Mouse (Mus musculus) activated CD4-positive, CD25-positive, alpha-beta regulatory T cell, adult 4 months (primary cell): ENCODE measurements at regions not wholly inside any gene's neighbourhood (a gene's known extent, or its start where the extent isn't known, plus 50 kb on each side); places are given as distances from the start of the nearest gene placed in this dataset.

Experiments
- ATAC-seq: one replicate; pipeline ENCODE4 v1.8.0; 2017

DNA sequence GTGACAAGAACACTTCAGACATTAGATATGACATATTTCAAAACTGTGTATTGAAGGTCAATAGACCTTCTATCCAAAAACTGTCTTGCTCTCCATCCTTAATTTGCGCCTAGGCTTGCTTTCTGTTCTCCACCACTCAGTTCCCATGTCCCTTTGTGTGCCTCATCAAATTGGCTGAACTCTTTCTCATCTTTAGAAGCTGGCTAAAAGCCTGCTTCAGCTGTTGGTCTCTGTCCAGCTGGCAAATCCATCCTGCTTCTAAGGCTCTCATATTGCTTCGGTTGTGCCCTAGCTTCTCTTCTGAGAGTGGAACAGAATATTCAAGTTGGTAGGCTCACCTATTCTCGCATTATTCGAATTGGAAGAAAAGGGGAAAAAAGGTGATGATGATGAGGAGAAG lies 322.6 kb upstream of the Klf12 start:
- ATAC-seq = no peak

DNA sequence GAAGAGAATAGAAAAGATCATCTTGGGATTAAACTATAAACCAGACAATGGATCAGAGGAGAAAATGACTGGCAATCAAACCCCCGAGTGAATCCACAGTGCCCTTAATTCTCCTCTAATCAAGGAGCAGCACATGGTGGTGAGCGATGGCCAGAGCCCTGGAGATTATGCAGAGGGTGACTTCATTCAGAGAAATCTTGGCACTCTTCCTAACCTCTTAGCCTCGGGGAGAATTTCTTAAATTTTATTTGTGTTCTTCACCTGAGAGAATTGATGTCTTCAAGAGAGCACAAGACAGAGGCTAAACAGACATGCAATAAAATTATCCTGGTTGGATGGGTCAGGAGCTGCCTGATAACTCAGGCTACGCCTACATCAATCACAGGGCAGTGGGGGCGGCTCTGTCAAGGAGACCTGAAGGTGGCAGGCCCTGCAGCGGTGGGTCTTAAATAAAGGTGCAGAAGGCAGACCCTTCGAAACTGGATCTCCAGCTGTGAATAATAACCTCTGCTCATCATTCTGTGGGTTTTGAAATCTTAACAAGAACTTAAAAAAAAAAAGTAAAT lies 316.5 kb upstream of the Klf12 start:
- no peak for ATAC-seq

DNA sequence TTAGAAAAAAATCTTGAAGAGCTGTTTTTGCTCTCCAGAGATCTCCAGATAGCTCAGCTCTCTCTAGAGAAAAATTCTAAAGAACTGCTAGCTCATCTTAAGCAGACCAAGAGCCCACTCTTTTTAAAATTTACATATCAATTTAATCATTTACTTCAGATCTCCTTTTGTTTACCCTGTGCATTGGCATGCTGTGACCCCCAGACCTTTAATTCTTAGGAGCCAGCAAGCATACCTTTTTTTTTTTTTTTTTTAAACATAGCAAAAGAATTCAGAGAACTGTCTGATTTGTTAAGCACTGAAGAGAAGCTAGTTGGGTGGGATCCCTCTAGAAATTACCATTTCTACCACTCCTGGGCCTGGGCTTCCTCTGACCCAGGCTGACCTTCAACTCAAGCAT lies 285.5 kb upstream of the Klf12 start:
- no peak for ATAC-seq

DNA sequence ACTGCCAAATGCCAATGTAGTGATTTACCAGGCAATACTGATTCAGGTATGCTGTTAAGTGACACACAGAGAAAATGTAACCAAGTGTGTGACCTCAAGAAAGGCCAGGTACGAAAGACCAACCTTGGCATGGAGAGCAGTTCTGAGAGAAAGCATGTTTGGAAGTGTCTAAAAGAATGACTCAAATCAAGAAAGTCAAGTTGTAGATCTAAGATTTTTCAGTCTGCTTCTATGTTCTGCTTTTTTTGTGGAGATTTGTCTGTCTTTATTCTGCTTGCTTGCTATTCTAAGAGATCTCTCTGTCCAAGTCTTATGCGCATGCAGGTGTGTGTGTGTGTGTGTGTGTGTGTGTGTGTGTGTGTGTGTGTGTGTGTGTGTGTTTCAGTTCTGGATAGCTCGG lies 277.4 kb upstream of the Klf12 start:
- no peak for ATAC-seq

DNA sequence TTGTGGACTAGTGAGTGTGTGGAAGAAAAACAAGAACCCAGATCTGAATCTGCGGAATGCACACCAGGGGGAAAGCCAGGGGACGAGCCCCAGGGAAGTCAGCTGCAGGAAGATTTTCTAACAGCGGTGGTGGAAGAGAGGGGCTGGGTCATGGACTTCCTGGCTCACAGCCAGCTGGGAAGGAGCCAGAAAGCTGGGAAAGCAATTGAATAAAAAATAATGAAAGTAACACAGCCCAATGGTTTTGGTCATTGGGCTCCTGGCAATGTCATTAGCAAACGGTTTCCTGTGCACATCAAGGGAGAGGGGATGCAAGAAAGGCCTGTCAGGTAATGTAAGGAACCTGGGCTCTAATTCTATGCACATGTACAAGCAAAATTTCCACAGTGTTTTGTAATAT lies 273.9 kb upstream of the Klf12 start:
- ATAC-seq = no peak

DNA sequence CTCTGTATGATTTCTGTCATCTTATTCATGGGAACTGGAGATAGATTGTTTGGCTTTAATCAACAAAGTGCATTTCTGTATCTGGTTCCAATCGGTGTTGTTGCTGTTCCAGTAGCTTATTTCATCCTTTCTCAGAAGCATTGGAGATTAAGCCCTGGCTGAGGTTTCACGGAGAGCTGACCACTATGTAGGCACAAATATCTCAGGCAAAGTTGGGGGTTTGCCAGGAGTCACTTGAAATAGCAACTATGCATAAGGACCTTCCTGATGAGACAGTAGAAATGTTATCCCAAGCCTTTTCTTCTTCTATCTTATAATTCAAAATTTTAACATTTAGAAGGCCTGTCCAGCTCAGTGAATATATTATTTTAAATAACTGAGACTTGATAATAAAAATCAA lies 268.0 kb upstream of the Klf12 start:
- no peak for ATAC-seq

DNA sequence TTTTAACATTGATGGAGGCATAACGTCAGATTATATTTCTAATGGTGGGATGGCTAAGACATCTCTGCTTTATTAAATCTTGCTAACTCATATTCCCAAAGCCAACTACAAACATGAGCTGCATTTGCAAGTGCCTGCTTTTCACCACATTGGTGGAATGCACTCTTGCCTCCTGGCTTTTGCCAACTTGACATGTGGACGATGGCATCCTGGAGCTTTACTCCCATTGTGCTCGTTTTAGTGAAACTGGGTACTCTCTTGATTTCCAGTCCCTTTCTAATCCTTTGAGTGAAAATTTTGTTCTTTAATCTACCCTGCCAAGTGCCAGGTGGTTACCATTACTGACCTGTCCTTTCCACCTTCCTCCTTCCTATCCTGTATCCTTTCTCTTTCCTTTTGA lies 265.8 kb upstream of the Klf12 start:
- no peak for ATAC-seq

DNA sequence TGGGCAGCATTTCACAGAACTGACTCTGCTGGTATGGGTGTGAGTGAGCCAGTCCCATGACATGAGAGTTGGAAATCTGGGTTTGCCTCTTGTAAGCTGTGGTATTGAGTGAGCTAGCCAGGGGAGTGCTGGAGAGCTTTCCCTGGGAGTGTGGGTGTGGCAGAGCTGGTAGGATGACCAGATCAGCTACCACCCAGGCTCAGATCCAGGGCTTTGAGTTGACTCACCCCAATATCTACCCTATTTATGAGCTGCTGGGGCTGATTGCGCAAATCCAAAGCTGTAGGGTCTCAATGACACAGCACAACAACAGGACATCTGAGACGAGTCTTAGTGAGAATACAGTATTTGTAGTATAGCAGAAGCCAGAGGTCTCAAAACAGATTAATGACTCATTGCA lies 245.7 kb upstream of the Klf12 start:
- ATAC-seq = no peak

DNA sequence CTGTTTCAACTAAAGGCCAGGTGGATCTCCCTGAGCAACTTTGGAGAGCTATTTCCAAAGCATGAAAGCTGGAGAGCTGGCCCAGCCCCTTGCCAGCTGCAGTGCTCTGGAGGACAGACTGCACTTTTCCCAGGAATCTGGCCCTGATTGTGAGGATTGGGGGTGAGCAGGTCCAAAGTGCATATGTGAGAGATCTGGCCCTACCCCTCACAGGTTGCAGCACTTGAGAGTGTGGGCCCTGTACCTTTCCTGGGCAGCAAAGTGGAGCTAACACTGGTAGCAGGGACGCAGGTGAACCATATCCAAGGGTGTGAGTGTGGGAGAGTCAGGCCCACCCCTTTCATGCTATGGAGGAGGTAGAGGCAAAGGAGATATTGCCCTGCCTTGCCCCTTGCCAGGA lies 245.3 kb upstream of the Klf12 start:
- ATAC-seq = no peak

DNA sequence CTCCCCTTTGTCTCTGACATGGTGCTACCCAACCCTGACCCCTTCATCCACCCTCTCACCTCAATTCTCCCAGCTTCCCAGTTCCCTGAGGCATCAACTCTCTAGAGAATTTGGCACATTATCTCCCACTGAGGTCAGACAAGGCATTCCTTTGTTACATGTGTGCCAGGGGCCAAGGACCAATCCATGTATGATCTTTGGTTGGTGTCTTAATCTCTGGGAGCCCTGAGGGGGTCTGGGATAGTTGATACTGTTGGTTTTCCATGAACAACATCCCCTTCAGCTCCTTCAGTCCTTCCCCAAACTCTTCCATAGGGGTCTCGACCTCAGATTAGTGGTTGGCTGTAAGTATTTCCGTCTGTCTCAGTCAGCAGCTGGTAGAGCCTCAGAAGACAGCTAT lies 224.9 kb upstream of the Klf12 start:
- ATAC-seq = no peak

DNA sequence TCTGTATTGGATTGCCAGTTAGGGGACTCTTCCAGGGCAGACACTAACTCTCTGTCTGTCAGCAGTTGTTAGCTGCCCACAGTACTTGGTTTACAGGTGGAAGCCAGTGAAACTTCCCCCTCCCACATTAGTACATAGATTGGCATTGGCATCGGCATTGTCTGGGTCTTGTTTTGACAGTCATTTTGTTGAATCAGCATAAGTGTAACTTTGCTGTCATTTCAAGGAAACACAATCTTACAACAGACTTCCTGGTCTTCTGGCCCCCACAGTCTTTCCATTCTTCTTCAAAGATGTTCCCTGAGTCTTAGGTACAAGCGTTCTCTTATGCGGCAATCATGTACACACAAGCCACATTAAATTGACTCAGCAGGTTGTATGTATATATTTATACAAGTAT lies 223.6 kb upstream of the Klf12 start:
- ATAC-seq = no peak

DNA sequence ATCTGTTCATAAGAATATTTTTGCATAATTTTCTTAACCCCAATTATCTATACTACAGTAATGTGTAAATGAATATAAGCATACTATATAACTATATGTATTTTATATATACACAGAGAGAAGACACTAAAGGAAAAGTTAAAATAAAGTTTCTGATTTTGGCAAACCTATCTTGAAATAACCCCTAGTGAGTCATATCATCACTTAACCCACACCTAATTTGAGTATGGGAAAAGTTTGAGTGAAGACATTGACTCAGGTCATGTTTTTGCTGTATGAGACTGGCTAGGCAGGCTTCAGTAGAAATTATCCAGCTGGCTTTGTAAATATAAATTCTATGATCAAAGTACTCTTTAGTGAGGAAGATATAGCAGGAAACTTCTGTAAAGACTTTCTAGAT lies 223.1 kb upstream of the Klf12 start:
- no peak for ATAC-seq

DNA sequence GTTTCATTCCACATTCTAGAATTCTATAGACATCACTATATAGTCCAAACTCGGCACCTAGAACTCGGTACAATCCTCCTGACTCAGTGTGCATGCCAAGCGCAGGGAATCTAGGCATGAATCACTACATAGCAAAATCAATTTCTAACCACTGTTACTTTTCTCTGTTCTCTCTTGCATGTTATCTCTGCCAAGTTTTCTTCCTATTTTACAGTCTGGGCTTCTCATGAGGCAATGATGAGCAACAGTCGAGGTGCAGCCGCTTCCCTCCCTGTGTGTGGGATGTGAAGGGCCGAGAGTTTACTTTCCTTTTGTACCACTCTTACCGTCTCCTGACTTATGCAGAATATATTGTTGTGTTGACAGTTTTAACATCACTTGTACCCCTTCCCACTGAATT lies 204.4 kb upstream of the Klf12 start:
- ATAC-seq = no peak

DNA sequence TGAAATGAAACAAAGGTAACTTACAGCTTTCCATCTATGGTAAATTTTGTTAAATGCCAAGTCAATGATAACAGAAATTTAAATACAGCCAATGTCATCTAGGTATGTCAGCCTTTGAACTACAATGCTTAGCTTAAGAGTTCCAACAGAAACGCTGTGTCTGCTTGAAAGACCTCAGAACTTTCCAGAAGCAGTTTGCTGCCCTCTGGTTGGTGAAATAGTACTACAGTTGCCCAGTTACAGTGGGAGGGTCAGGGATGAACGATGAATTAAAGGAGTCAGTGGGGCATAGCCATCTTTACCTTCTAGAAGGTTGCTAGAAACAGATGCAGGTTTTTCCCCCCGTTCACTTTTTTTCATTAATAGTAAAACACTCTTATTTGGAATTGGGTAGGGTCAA lies 201.0 kb upstream of the Klf12 start:
- peak; percentile 49 for ATAC-seq

DNA sequence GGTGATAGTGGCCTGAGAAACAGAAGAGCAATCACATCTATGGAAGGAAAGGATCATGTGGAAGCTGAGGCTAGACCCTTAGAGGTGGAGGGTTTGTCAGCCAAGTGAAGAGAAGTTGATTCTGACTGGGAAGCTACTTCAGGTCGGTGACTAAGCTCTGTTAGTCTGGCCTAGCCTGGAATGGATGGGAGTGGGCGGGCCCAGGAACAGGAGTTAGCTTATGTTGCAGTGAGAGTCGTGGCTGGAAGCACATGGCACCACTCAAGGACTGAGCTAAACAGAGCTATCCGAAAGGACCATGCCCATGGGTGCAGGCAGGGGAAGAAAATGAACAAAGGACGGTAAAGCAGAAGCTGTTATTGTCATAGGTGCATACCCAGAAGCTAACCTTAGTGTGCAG lies 199.6 kb upstream of the Klf12 start:
- ATAC-seq = no peak

DNA sequence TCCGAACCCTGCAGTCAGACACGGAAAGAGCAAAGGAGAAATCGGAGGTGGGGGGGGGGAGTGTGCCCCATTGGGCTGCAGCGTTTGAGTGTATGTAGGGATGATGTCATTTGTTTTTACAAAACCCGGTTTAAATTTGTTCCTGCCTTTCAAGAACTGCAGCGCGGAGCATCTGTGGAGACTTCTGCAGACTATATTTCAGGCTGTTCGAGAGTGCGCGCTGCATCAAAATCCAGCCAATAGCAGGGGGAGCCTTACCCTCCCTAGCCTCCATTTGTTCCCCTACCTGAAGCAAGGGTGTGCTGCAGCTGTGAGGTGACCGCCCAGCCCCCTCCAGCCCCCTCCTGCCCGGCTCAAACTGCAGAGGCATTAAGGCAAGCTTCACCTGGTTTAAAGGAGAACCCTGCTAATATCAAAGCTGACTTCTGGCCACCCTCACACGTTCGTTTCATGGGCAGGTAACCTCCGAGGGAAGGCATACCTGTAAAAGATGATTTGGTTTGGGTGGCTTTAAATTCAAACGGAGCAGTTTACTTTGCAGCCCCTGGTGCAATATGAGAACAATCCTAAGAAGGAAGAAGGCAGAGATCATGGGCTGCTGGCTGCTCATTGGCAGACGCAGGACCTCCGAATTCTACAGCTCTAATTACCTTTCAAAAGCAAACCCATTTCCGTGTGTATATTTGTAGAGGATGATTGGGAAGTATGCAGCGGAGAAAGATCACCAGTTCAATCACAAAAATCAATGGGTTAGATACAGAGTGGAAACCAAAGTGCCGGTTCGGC lies 193.3 kb upstream of the Klf12 start:
- peak; percentile 43 for ATAC-seq

DNA sequence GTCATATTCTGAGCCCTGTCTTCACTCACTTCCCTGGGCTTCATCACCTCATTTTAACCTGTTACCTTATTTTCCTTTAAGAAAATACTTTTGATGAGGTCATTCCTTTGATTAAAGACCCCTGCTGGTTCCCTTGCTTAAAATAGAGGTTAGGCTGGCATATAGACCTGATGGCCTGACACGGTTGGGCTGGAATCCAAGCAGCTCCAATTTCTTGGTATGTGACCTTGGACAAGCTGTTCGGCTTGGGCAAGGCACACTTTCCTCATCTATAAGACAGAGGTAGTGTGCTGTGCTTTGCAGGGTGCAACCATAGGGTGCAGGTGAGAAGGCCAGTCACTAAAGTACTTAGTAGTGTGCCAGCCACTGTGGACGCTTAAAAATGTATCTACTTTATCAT lies 183.8 kb upstream of the Klf12 start:
- no peak for ATAC-seq

DNA sequence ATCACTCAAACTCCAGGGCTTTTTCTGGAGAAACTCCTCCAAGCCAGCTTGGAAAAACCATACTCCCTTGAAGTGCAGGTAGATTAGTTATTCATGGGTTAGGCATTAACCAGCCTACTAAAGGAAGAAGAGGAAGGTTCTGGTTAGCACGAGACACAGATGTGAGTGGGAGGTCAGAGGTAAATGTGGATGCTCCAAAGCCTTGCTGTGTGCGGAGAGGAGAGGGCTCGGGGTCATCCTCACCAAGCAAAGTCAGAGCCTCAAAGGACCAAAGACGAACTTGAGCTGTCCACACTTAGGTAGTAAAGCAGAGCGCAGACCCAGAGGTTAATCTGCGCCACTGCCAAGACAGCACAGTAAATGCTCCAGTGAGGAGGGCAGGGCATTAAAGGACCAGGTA lies 177.8 kb upstream of the Klf12 start:
- no peak for ATAC-seq

DNA sequence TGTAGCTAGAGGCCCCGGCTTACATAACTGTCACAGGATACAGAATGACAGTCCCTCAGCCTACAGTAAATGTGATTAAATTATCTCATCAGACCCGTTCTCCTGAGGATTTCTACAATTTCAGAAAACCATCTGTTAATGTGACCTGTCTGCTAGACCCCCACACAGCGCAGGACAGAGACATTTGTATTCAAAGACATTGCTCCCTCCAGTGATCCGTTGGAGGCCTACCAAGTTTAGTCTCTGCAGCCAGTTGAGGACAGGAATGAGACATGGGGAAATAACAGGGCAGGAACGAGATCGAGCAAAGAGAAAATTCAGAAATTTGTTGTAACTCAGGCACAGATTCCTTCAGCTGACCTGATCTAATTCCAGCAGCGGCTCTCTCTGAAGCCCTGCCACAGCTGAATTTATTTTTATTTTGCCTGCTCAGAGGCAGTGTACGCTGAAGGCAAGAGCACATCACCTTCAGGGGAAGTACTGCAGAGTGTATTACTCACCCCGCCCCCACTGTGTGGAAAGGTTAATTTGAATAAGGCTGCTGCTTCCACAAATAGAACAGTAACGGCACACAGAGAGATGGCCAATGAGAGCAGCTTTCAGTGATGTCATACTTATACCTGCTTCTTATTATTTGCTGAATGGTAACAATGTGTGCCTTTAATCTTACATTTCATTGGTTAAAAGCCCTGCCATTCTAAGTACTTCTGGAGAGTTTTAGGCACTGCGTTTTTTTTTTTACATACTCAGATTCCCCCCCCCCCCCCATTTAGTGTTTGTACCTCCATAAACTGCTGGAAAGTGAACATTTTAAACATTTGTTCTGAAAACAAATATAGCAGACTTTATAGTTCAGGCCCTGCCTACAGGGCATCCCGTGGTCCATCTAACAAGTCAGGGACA lies 176.9 kb upstream of the Klf12 start:
- peak; percentile 82 for ATAC-seq

DNA sequence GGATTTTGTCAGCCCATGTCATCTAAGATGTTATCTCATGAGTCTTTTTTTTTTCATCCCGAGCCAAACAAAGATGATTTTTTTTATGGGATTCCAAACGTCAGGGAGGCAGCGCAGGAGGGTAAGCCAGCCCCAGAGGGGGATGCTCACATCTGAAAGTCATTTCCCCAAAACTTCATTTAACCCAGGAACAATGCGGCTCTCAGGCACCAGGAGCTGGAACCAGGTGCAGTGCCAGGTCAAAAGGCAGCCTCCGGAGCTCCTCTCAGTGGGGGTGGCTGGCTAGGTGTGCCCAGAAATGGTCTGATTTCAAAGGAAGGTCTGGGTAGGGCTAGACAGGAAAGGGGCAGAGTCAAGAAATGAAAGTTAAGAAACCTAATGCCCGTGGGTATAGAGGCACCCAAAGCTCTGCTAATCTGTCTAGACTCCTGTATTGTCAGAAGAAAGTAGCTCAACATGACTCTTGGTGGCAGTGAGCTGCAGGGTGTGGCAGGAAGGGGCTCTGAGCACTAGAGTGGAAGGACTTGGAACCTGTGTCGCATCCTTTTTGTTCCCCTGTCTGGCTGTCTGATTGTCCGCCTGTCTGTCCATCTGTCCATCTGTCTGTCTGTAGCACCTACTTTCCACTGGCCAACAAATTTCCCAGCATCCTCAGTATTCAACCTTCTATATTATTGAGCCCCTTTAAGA lies 175.3 kb upstream of the Klf12 start:
- ATAC-seq = peak; percentile 24

DNA sequence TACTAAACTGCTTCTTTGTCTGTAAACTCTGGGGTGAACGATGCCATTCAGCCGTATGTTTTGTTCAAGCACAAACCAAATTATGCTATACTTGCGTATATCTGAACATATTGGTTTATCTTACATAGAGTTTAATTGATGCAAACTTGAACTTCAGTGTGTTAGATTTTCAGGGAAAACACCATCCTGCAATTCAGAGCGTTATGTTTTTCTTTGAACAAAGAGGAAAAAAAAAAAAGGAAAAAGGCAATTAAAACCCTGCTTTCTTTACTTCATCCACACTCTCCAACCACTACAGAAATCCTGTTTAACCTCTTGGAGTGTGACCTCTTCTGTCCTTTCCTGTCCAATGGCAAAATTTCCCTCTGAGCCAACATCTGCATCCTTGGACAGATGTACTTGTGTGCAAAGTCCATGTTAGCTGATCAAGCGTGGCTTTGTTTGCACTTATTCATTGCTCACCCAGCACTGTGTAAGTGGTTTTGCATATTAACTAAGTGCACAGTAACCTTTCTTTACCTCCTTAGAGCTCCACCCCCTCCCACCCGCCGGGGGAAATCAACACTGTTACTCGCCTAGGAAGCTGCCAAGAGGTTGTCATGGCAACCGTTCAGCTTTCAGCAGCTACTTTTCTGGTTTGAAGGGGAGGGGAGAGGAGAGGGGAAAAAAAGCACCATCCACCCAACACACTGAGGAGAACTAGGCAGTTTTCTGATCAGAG lies 174.4 kb upstream of the Klf12 start:
- ATAC-seq = peak; percentile 66
